Mouse (Mus musculus): ENCODE measurements around the gene Zranb1.

Zranb1 gene

GRCm38 (mm10) chr7:132930055-132930454 is 887 bp upstream of the Zranb1 start:
- no peak for DNase-seq (ENCODE audit: low spot score)

- DNase-seq (ENCODE audit: low spot score): peak; percentile 66
These were observed 814 bp downstream of the Zranb1 start for GRCm38 (mm10) chr7:132931560-132932351.

- DNase-seq (ENCODE audit: low spot score): no peak
These were observed 2.4 kb downstream of the Zranb1 start for GRCm38 (mm10) chr7:132933331-132933730.

DNA sequence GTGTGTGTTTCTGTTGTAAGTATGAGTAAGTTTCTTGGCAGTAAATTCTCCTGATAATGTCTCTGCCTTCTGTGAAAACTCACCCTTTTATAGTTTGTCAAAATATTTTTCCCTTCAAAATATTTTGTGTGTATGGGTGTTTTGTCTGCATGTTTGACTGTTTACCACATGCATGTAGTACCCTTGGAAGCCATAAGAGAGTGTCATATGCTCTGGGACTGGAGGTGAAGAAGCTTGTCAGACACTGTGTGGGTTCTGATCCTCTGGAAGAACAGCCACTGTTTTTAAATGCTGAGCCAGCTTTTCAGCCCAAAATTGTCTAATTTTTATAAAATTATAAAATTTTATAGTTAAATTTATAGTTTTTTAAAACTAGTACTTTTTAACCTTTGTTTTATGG is 3.8 kb downstream of the Zranb1 start:
- no peak for DNase-seq (ENCODE audit: low spot score)

GRCm38 (mm10) chr7:132939118-132939517 is 8.2 kb downstream of the Zranb1 start:
- no peak for DNase-seq (ENCODE audit: low spot score)

DNA sequence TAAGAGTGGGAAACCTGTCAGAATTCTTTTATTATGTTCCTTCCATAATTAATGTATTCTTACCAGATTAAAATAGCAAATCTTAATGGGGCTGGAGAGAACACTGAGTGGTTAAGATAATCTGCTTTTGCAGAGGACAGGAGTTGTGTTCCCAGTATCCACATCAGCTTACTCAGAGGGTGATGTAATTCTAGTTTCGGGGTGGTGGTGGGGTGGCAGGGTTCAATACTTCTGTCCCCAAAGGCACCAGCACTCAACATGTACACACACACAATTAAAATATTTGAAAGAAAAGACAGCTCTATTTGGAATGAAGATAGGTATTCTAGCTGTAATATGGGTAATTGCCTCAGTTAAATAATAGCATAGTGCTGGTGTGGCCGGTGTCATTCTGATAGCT is 9.6 kb downstream of the Zranb1 start:
- DNase-seq (ENCODE audit: low spot score): no peak

DNA sequence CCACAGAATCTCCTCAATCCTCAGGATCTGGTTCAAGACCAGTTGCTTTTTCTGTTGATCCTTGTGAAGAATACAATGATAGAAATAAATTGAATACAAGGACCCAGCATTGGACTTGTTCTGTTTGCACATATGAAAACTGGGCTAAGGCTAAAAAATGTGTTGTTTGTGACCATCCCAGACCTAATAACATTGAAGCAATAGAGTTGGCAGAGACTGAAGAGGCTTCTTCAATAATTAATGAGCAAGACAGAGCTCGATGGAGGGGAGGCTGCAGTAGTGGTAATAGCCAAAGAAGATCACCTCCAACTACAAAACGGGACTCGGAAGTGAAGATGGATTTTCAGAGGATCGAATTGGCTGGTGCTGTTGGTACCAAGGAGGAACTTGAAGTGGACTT is 19.0 kb downstream of the Zranb1 start:
- DNase-seq (ENCODE audit: low spot score): no peak

GRCm38 (mm10) chr7:132950613-132951012 is 19.7 kb downstream of the Zranb1 start:
- DNase-seq (ENCODE audit: low spot score): no peak

DNA sequence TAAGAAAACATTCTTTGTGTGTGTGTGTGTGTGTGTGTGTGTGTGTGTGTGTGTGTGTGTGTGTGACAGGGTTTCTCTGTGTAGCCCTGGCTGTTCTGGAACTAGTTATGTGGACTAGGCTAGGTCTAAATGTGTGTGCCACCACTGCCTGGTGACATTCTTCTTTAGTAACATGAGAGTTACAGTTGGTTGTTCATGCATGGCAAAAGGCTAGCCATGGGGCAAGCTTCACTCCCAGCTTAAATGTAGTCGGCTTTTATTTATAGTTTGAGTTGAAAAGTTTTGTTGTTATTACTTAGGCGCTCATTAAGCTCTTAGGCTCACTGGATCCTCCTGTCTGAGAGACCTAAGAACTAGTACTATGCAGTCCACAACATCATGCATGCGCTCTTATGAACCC is 33.5 kb downstream of the Zranb1 start:
- DNase-seq (ENCODE audit: low spot score): no peak

GRCm38 (mm10) chr7:132965707-132966106 is 34.8 kb downstream of the Zranb1 start:
- no peak for DNase-seq (ENCODE audit: low spot score)

GRCm38 (mm10) chr7:132972079-132972478 is 41.1 kb downstream of the Zranb1 start:
- DNase-seq (ENCODE audit: low spot score): no peak

- DNase-seq (ENCODE audit: low spot score): no peak
These were observed 45.1 kb downstream of the Zranb1 start for GRCm38 (mm10) chr7:132976079-132976478.

DNA sequence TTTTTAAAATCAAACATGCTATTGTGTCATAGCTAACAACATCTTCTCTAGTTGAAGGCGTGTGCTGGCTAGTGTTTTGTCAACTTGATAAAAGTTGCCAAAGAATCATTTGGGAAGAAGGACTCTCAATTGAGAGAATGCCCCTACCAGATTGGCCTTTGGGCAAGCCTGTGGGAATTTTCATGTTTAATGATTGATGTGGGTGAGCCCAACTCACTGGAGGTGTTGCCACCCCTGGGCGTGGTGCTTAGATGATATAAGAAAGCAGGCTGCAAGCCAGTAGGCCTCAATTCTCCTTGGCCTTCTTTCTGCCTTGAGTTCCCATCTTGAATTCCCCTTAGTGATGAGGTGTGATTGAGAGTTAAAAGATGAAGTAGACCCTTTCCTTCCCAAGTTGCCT is 47.0 kb downstream of the Zranb1 start:
- DNase-seq (ENCODE audit: low spot score): no peak

DNA sequence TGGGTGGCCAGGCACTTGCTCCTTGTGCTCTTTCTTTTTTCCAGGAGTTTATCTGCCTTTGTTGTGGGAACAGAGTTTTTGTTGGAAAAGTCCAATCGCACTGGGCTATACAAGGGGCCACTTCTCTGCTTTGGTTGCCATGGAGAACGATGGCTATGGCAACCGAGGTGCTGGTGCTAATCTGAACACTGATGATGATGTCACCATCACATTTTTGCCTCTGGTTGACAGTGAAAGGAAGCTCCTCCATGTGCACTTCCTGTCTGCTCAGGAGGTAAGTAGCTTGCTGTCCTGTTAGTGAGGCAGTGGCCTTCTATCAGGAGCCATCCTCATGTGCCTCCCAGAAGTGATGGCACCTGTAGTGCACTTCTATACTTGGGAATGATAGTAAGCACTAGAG is 51.7 kb downstream of the Zranb1 start:
- no peak for DNase-seq (ENCODE audit: low spot score)

DNA sequence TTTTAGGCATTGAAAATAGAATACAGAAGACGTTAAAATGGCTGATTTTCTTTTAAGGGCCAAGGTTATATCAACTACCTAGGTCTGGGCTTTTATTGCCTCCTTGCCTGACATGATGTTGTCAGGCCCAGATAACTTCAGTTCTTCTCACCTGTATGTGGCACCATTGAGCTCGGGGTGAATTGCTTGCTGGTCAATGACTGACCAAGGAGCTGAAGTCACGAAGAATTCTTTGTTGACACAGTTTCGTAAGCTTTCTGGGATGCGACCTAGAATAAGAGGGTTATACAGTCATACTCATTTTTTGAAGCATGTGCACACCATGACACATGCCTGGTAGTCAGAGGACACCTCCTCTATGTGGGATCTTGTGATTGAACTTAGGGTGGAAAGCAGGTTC is 58.9 kb downstream of the Zranb1 start:
- no peak for DNase-seq (ENCODE audit: low spot score)

DNA sequence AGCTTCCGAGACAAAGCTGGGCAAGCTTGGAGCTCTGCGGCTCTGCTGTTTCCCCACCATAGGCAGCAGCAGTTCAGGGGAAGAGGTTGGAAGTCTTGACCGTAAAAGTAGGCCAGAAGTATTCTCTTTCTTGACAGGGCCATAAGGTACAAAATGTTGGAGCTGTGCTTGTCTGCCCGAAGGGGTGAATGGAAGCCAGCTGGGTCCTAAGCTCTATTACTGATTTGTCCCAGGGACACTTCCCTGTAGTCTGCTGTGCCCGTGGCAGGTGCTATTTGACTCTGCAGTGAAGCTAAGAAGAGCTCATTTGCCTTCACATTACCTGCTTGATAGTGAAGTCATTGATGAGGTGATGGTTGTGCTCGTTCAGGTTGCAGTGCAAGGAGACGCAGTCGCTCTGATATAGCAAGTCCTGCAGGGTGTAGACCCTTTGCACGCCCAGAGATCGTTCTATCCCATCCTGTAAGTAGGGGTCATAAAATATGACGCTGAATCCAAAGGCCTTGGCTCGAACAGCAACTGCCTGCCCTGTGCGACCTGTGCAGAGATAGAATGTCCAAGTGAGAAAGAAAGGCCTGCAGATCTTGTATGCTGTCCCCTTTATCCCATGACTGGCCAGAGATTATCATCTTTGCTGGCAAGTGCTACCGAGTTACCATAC is 60.4 kb downstream of the Zranb1 start:
- DNase-seq (ENCODE audit: low spot score): no peak

DNA sequence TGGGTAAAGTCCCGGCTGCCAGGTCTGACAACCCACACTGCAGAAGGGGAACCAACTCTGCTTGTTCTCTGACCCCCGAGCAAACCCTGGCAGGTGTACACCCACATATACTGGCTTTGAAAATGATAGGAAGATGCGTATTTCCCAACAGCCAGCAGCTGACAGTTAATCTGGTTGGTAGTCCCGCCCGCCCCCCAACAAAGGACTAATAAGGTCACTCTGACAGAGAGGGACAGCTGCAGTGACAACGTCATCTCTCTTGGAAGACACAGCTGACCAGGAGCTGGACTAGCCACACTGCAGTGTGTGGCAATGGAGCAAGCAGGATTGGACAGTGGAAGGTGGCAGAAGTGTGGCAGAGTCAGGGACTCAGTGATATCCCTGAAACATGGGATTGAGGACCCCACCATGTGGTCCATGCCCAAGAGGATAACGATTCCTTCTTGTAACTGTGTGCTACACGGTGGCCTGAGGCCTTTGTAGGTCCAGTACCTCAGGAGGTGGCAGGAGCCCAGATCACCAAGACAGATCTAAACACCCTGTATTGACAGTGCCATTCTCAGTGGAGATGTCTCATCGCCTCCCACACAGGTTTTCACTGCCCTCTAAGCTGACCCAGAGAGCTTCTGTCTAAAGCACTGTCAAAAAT is 62.1 kb downstream of the Zranb1 start:
- no peak for DNase-seq (ENCODE audit: low spot score)

- no peak for DNase-seq (ENCODE audit: low spot score)
These were observed 63.2 kb downstream of the Zranb1 start for GRCm38 (mm10) chr7:132994120-132994519.

- DNase-seq (ENCODE audit: low spot score): no peak
These were observed 63.8 kb downstream of the Zranb1 start for GRCm38 (mm10) chr7:132994628-132995191.

GRCm38 (mm10) chr7:132996391-132996790 is 65.4 kb downstream of the Zranb1 start:
- no peak for DNase-seq (ENCODE audit: low spot score)

GRCm38 (mm10) chr7:132998639-132999038 is 67.7 kb downstream of the Zranb1 start:
- DNase-seq (ENCODE audit: low spot score): no peak

DNA sequence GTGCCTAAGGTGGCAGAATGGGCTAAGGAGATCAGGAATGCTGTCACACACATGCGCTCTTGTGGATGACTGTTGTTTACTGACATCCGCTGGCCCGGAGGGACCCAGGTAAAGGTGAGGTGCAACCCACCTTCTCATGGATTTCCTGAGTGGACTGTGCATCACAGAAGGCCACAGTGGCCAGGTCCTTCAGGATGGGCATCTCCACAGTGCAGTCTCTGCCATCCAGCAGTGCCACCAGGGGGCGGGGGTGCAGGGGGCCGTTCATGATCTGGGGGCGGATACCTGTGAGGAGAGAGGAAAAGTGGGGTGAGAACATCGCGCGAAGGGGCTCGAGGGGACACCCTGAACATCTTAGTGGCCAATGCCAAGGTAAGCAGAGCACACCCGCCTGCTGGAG is 68.1 kb downstream of the Zranb1 start:
- DNase-seq (ENCODE audit: low spot score): no peak

GRCm38 (mm10) chr7:133001388-133001787 is 70.4 kb downstream of the Zranb1 start:
- no peak for DNase-seq (ENCODE audit: low spot score)

Measured in testis, postnatal 14 days (tissue).